Mouse (Mus musculus) forebrain, embryonic 14.5 days (tissue): ENCODE measurements around the gene Vav1. TPM values are rescaled to one million over a fixed set of nuclear protein-coding genes. Genes with fewer than 3 reads are reported as not detected.
"Not testable (repeated sequence)": the region's sequence is repeated elsewhere in the genome, so short reads cannot be mapped to it uniquely, and the experiment has no call there.

Source experiments
- ATAC-seq: fragments of 200-750 bp; cut with Nextera tagmentation; 2 replicates; pipeline ENCODE4 v1.8.0; 2017; ENCODE audit warnings: mild to moderate bottlenecking, moderate library complexity
- DNase-seq: peaks from one replicate; pipeline ENCODE4 v3.0.0-alpha.2; 2015; ENCODE audit warnings: low spot score
- H3K27ac ChIP-seq: fragments of 300-500 bp; sonication (generic); 2 replicates; pipeline ENCODE4 v1.5.1; 2014; ENCODE audit warnings: low read depth, mild to moderate bottlenecking, control low read depth, low read length, moderate library complexity
- H3K27me3 ChIP-seq: fragments of 300-500 bp; sonication (generic); replicated peaks from 2 replicates; pipeline ENCODE4 v1.6.1; 2014; ENCODE audit warnings: low read length, control low read depth, mixed read lengths; ENCODE audit not compliant: control insufficient read depth, insufficient read depth
- H3K36me3 ChIP-seq: fragments of 300-500 bp; sonication (generic); 2 replicates; pipeline ENCODE4 v1.6.1; 2014; ENCODE audit warnings: low read length, control low read depth; ENCODE audit not compliant: control insufficient read depth, insufficient read depth
- H3K4me1 ChIP-seq: fragments of 300-500 bp; sonication (generic); 2 replicates; pipeline ENCODE4 v1.6.1; 2014; ENCODE audit warnings: antibody characterized with exemption, low read length, control low read depth; ENCODE audit not compliant: control insufficient read depth, insufficient read depth
- H3K4me2 ChIP-seq: fragments of 300-500 bp; sonication (generic); 2 replicates; pipeline ENCODE4 v1.6.1; 2014; ENCODE audit warnings: mild to moderate bottlenecking, control low read depth, low read length
- H3K4me3 ChIP-seq: fragments of 300-500 bp; sonication (generic); 2 replicates; pipeline ENCODE4 v1.5.1; 2014; ENCODE audit warnings: low read depth, low read length, control low read depth
- H3K9ac ChIP-seq: fragments of 300-500 bp; sonication (generic); 2 replicates; pipeline ENCODE4 v1.6.1; 2014; ENCODE audit warnings: mild to moderate bottlenecking, low read length, control low read depth, moderate library complexity
- H3K9me3 ChIP-seq: fragments of 300-500 bp; sonication (generic); replicated peaks from 2 replicates; pipeline ENCODE4 v1.6.1; 2016; ENCODE audit warnings: low read length, control low read depth, mixed read lengths; ENCODE audit not compliant: control insufficient read depth
- WGBS: fragments of 180-500 bp; shearing (Covaris S2); extraction: QIAGEN DNeasy Blood & Tissue Kit; methylation state at CpG from one replicate; pipeline ENCODE4 v1.1.7; 2014; 5-methylcytosine and 5-hydroxymethylcytosine counted together
- polyA plus RNA-seq: library from polyadenylated mRNA; unstranded; fragments of >200 nt; fragmentation: Nextera tagmentation; extraction: Ambion mirVana; gene quantifications from 2 replicates; pipeline ENCODE4 v1.2.1, GENCODE M21; 2014

The Vav1 gene
- polyA plus RNA-seq, 1 experiment from 2014 or later, result 1.2 TPM

- 77% methylated on average over 9 of the region's 9 CpGs for WGBS
- no peak; the same call in 1 of the 2 replicates for ATAC-seq
- 0 out of 2 replicates have a peak overlapping the region, but pooled peaks have one; percentile 6 for H3K4me2 ChIP-seq
Observed at GRCm38 (mm10) chr17:57334001-57334760, 55.3 kb downstream of the Vav1 start.

GRCm38 (mm10) chr17:57334761-57335150, 55.9 kb downstream of the Vav1 start:
- DNase-seq, result peak; percentile 74
- no peak overlapping the region for H3K27ac ChIP-seq
- 6% methylated on average over 16 of the region's 16 CpGs for WGBS
- peak; percentile 49 for ATAC-seq
- no peak overlapping the region for H3K4me3 ChIP-seq
- H3K36me3 ChIP-seq, result no peaks in the 10 kb centered on the region
- H3K27me3 ChIP-seq, result no peaks in the 10 kb centered on the region
- H3K4me2 ChIP-seq, result 0 out of 2 replicates have a peak overlapping the region, but pooled peaks have one; percentile 6
- no peaks in the 10 kb centered on the region for H3K4me1 ChIP-seq
- no peak overlapping the region for H3K9ac ChIP-seq
- no peaks in the 10 kb centered on the region for H3K9me3 ChIP-seq

More at GRCm38 (mm10) chr17:57334001-57334760, 55.3 kb downstream of the Vav1 start:
- Histone ChIP-seq H3K4me1 (no peaks in the 10 kb centered on the region), H3K4me3 (no peak overlapping the region), H3K27me3 (no peaks in the 10 kb centered on the region), H3K9ac (no peak overlapping the region), H3K27ac (no peak overlapping the region), H3K9me3 (no peaks in the 10 kb centered on the region), H3K36me3 (no peaks in the 10 kb centered on the region)
- no peak for DNase-seq

GRCm38 (mm10) chr17:57335194-57335593, 56.3 kb downstream of the Vav1 start:
- not testable (repeated sequence) for H3K27me3 ChIP-seq, H3K4me2 ChIP-seq, H3K9me3 ChIP-seq, H3K4me1 ChIP-seq, H3K9ac ChIP-seq, H3K36me3 ChIP-seq, H3K4me3 ChIP-seq, H3K27ac ChIP-seq, DNase-seq
- 70% methylated on average over 9 of the region's 9 CpGs for WGBS
- peak; percentile 13; the same call in 1 of the 2 replicates for ATAC-seq

- Histone ChIP-seq H3K27ac (no peak overlapping the region), H3K9ac (no peak overlapping the region; the same call in 1 of the 2 replicates), H3K4me1 (no peaks in the 10 kb centered on the region), H3K36me3 (no peaks in the 10 kb centered on the region), H3K4me2 (no peak overlapping the region), H3K4me3 (no peak overlapping the region), H3K9me3 (no peaks in the 10 kb centered on the region), H3K27me3 (no peaks in the 10 kb centered on the region)
- DNase-seq (peak; percentile 93), ATAC-seq (peak; percentile 93)
- 14% methylated on average over 11 of the region's 11 CpGs for WGBS
Observed at GRCm38 (mm10) chr17:57335673-57336303, 56.9 kb downstream of the Vav1 start.

- H3K36me3 ChIP-seq, result no peaks in the 10 kb centered on the region
- DNase-seq (no peak), ATAC-seq (no peak)
- 87% methylated on average over 10 of the region's 10 CpGs for WGBS
- no peak overlapping the region for H3K9ac ChIP-seq
- no peak overlapping the region for H3K27ac ChIP-seq
- H3K4me1 ChIP-seq, result no peaks in the 10 kb centered on the region
- no peak overlapping the region for H3K4me3 ChIP-seq
- no peaks in the 10 kb centered on the region for H3K9me3 ChIP-seq
- no peak overlapping the region for H3K4me2 ChIP-seq
- no peaks in the 10 kb centered on the region for H3K27me3 ChIP-seq
Observed at GRCm38 (mm10) chr17:57337996-57338395, 59.1 kb downstream of the Vav1 start.

GRCm38 (mm10) chr17:57339298-57339697, 60.4 kb downstream of the Vav1 start:
- Histone ChIP-seq H3K4me3 (no peak overlapping the region), H3K9me3 (no peaks in the 10 kb centered on the region), H3K4me1 (no peaks in the 10 kb centered on the region), H3K27me3 (no peaks in the 10 kb centered on the region), H3K4me2 (no peak overlapping the region), H3K27ac (no peak overlapping the region), H3K9ac (no peak overlapping the region), H3K36me3 (no peaks in the 10 kb centered on the region)
- 82% methylated on average over 9 of the region's 9 CpGs for WGBS
- DNase-seq, result no peak
- ATAC-seq, result no peak

GRCm38 (mm10) chr17:57341568-57341967, 62.7 kb downstream of the Vav1 start:
- no peaks in the 10 kb centered on the region for H3K36me3 ChIP-seq
- no peak overlapping the region for H3K9ac ChIP-seq
- H3K27ac ChIP-seq, result no peak overlapping the region
- H3K9me3 ChIP-seq, result no peaks in the 10 kb centered on the region
- ATAC-seq, result no peak
- H3K4me3 ChIP-seq, result no peak overlapping the region
- H3K27me3 ChIP-seq, result no peaks in the 10 kb centered on the region
- WGBS, result 85% methylated on average over 4 of the region's 4 CpGs
- H3K4me1 ChIP-seq, result no peaks in the 10 kb centered on the region
- DNase-seq, result no peak
- H3K4me2 ChIP-seq, result no peak overlapping the region

GRCm38 (mm10) chr17:57344029-57344707, 65.3 kb downstream of the Vav1 start:
- H3K27ac ChIP-seq, result no peak overlapping the region
- no peak for DNase-seq
- WGBS, result 67% methylated on average over 2 of the region's 2 CpGs

More at GRCm38 (mm10) chr17:57344029-57344707, 65.3 kb downstream of the Vav1 start:
- H3K4me2 ChIP-seq, result no peak overlapping the region
- no peak overlapping the region for H3K4me3 ChIP-seq
- no peak overlapping the region for H3K9ac ChIP-seq
- H3K4me1 ChIP-seq, result no peaks in the 10 kb centered on the region
- no peak for ATAC-seq
- H3K9me3 ChIP-seq, result no peaks in the 10 kb centered on the region
- H3K27me3 ChIP-seq, result no peaks in the 10 kb centered on the region
- no peaks in the 10 kb centered on the region for H3K36me3 ChIP-seq
